Mouse (Mus musculus): ENCODE data around the gene Myo1a.

GRCm38 (mm10) chr10:127670185-127670584, 34.8 kb upstream of the Myo1a start:
- no peak for TF ChIP-seq CTCF (IDR thresholded peaks at IDR 0.05)
- no peak for TF ChIP-seq EP300 (IDR thresholded peaks at IDR 0.05; ENCODE audit: insufficient read depth, low read depth, low read length)
- no peak for TF ChIP-seq POLR2A (IDR thresholded peaks at IDR 0.05; ENCODE audit: insufficient read depth, low read depth, low read length)

Measured in heart, adult 2 months (tissue).